Mouse (Mus musculus) kidney, adult 2 months (tissue): Measurements from ENCODE around the gene Kansl1. TPM values are rescaled to one million over a fixed set of nuclear protein-coding genes. Genes with fewer than 3 reads are reported as not detected.

ENCODE experiments used
- DNase-seq: peaks from one replicate; pipeline ENCODE4 v3.0.0; 2021
- H3K27ac ChIP-seq: fragments of 200-500 bp; 2 replicates; pipeline ENCODE4 v1.5.1; 2012; ENCODE audit warnings: low read depth, low read length, control low read depth, inconsistent platforms; ENCODE audit not compliant: insufficient read depth
- H3K27me3 ChIP-seq: fragments of 200-500 bp; replicated peaks from 2 replicates; pipeline ENCODE4 v1.6.1; 2012; ENCODE audit warnings: mild to moderate bottlenecking, moderate library complexity, low read length, inconsistent platforms; ENCODE audit not compliant: control insufficient read depth, insufficient read depth
- H3K36me3 ChIP-seq: fragments of 200-500 bp; 2 replicates; pipeline ENCODE4 v1.6.1; 2012; ENCODE audit warnings: mild to moderate bottlenecking, moderate library complexity, low read length, inconsistent platforms; ENCODE audit not compliant: control insufficient read depth, insufficient read depth
- H3K4me1 ChIP-seq: fragments of 200-500 bp; 2 replicates; pipeline ENCODE4 v1.6.1; 2011; ENCODE audit warnings: low read length; ENCODE audit not compliant: control insufficient read depth, insufficient read depth
- H3K4me3 ChIP-seq: fragments of 200-500 bp; 2 replicates; pipeline ENCODE4 v1.5.1; 2011; ENCODE audit warnings: mild to moderate bottlenecking, low read depth, low read length, control low read depth; ENCODE audit not compliant: insufficient read depth
- CTCF ChIP-seq: fragments of 200-500 bp; conservative IDR thresholded peaks from 2 replicates; pipeline ENCODE4 v1.5.1; 2011; ENCODE audit warnings: low read depth, mild to moderate bottlenecking, control low read depth, low read length, moderate library complexity, mixed read lengths; ENCODE audit not compliant: insufficient read depth, insufficient read length
- POLR2A ChIP-seq: fragments of 200-500 bp; IDR thresholded peaks from one replicate; pipeline ENCODE4 v1.6.1; 2011; ENCODE audit warnings: low read depth, low read length, control low read depth
- WGBS: fragments of 180-500 bp; shearing (Covaris S2); methylation state at CpG from one replicate; pipeline ENCODE4 v1.1.7; 2018; 5-methylcytosine and 5-hydroxymethylcytosine counted together
- polyA plus RNA-seq: library from polyadenylated mRNA; depleted of rRNA; stranded (reverse); fragments of >200 nt; gene quantifications from 2 replicates; pipeline ENCODE4 v1.2.3, GENCODE M21; 2012

Gene Kansl1
- polyA plus RNA-seq, 1 experiment, result 51.8 TPM

DNA sequence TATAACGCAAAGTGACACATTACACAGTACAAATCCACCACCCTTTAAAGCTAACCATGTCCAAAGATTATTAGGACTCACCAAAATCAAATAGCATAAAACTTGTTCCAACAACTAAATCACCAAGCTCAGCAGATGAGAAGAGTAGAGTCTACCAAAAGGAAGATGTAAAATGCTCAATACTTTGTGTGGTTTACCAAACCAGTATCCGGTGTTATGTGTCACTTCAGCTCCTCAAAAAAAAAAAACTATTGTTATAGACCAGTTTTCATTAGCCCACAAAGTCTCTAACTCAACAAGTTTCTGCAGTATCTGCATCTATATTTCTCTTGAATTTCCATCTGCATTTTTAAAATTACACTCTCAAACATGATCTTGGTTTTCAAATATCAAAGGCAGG lies 25.3 kb downstream of the Kansl1 start:
- no peaks in the 10 kb centered on the region for H3K4me1 ChIP-seq
- TF ChIP-seq POLR2A (no peak), CTCF (no peak)
- no peak overlapping the region; the same call in 1 of the 2 replicates for H3K4me3 ChIP-seq
- DNase-seq, result no peak
- H3K36me3 ChIP-seq, result no peaks in the 10 kb centered on the region
- no peaks in the 10 kb centered on the region for H3K27me3 ChIP-seq
- H3K27ac ChIP-seq, result no peak overlapping the region
- WGBS, result 30% methylated on average over 2 of the region's 2 CpGs

DNA sequence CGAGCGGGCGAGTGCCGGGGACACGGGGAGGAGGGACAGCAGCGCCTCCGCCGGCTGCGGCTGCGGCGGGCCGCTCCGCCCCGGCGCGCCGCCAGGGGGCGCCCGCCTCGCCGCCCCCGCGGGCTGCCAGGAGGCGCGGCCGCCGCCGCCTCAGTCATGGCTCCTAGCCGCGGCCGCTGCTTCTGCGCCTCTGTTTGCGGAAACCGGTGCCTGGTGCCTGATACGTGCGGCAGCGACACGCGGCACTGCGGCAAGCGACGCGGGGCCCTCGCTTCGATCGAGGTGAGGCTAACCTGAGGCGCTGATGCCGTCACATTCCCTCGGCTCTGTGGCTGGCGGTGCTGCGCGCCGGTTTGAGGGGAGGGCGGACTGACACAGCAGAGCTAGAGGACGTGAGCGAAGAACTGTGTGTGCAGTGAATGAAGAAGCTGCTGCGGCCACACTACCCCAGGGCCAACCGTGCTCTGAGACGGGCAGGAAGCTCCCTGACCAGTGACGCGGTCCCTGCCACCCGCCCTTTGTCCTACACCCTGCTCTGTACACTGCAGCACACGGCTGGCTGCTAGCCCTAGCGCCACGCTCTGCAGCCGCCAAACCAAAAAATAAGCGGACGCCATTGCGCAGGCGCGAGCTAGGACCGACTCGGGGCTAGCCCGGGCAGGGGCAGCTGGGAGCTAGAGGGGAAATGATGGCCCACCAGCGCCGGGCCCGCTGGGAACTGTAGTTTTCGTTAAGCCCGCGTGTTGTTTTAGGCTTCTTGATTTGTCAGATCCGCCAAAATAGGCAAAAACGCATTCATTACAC lies 26.1 kb downstream of the Kansl1 start:
- WGBS, result under 1% methylated on average over 78 of the region's 82 CpGs
- H3K27ac ChIP-seq, result peak overlapping the region; percentile 99
- no peaks in the 10 kb centered on the region for H3K4me1 ChIP-seq
- peak; percentile 96 for DNase-seq
- H3K36me3 ChIP-seq, result no peaks in the 10 kb centered on the region
- peak overlapping the region; percentile 97 for H3K4me3 ChIP-seq
- H3K27me3 ChIP-seq, result no peaks in the 10 kb centered on the region
- TF ChIP-seq POLR2A (peak; percentile 76), CTCF (peak; percentile 38)

DNA sequence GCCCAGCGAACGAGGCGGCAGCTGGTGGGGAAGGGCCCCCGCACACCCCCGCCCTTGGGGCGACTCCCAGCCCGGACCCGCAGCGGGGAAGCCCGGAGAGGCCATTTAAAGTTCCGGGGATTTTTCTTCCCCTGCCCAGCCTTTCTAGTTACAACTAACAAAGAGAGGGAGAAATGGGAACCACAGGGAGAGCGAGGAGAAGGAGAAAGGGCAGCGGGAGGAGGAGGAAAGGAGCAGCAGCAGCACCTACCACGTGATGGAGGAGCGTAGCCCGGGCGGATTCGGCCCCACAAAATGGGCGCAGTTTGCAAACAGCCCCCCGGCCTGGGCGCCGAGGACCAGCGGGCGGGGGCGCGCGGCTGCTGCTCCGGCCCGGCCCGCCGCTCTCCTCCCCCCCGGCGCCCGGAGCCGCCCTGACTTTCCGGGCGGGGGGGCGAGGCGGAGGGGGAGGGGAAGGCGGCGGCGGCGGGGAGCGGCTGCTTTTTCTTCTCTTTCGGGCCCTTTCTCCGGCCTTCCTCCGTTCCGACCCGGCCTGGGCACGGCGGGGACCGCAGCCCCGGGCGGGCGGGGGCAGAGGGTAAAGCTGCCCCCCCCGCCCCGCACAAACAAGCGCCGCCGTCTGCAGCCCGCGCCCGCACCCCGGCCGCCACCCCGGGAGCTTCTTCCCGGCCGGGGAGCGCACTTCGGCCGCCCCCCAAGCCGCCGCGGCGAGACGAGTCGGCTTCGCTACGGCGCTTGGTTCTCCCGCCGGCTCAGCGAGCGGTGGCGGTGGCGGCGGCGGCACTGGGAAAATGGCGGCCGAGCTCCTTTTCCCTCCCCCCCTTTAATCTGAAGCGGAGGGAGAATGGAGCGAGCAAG lies 27.0 kb downstream of the Kansl1 start:
- Histone ChIP-seq H3K4me1 (peaks cover 6% of the 10 kb centered on the region), H3K27me3 (no peaks in the 10 kb centered on the region), H3K27ac (peak overlapping the region; percentile 99), H3K4me3 (peak overlapping the region; percentile 92), H3K36me3 (no peaks in the 10 kb centered on the region)
- WGBS, result 1% methylated on average over 82 of the region's 92 CpGs
- DNase-seq, result peak; percentile 79
- TF ChIP-seq CTCF (no peak), POLR2A (no peak)

DNA sequence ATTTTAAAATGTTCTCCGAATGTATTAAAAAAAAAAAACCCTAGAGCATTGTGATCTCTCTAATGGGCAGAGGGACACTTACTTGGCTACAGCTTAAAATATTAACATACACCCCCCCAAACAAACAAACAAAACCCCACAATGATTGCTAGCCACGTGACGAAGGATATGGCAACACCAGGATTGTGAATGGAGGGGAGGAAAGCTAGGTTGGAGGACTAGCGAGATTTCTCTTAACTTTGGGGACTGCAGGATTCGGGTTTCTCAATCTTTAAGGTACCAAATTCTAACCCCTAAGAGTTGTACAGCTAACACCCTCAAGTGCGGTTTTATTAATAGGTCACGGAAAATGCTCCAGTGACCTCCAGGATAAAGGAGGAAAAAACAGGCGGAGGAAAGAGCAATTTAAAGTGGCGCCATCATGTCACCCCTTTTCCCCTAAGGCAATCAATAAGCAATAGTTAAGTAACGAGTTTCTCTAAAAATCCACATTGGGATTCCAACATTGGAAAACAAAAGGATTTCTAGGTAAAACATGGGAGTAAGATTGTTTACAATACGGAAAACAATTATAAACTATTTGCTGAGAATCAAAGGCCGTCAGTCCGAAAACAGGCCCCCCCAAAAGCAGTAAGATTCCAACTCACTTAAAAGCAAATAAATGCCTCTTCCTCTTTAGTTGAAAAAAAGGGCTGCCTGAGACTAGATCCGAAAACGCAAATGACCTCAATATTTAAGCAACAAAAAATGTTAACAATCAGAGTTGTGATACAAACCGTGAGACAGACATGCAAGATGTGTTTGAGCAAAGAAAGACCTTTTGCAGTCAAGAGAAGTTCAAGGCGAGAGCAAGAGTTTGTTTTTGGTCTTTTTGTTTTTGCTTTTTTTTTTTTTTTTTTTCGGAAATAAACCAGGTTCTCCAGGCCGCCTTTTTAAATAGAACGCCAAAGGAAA lies 27.9 kb downstream of the Kansl1 start:
- TF ChIP-seq CTCF (no peak), POLR2A (no peak)
- WGBS, result under 1% methylated on average over 20 of the region's 20 CpGs
- peak; percentile 26 for DNase-seq
- Histone ChIP-seq H3K36me3 (no peaks in the 10 kb centered on the region), H3K4me1 (peaks cover 9% of the 10 kb centered on the region), H3K27ac (peak overlapping the region; percentile 99), H3K27me3 (no peaks in the 10 kb centered on the region), H3K4me3 (peak overlapping the region; percentile 92)

DNA sequence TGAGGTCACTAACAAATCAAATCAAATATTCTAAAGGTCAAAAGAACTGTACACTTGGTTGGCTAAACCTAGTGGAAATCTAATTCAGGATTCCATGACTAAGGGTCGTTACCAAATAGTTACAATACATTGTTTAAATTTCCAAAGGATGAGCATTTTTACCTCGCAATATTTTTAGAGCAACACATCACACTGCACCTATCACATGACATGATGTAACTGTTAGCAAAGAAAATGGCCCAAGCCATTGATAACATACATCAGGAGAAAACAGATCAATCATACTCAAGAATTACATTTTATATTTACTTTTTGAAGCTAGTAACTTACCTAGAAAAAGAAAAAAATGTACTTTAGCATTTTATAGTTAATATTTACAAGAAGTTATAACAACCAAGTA lies 29.0 kb downstream of the Kansl1 start:
- 19% methylated on average over 2 of the region's 2 CpGs for whole genome bisulfite sequencing
- Histone ChIP-seq H3K36me3 (no peaks in the 10 kb centered on the region), H3K27me3 (no peaks in the 10 kb centered on the region), H3K4me1 (peaks cover 11% of the 10 kb centered on the region), H3K27ac (no peak overlapping the region), H3K4me3 (no peak overlapping the region)
- DNase-seq, result no peak
- TF ChIP-seq CTCF (no peak), POLR2A (no peak)

DNA sequence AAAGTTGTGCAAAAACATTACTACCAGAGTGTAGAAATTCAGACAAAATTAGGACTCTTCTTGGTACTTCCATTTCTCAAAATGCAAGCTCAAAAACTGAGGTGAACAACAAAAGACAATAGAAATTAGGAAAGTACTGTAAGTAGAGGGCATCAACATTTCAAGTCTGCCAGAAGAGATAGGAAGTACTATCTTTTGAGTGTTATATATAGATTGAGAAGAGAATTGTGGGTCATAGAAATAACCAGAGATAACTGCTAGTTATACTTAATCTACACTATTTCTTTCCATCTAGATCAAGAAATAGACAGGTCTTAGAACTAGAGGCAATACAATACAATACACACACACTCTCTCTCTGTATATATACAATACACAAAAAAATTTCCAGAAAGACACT lies 30.2 kb downstream of the Kansl1 start:
- Histone ChIP-seq H3K27ac (no peak overlapping the region), H3K36me3 (no peaks in the 10 kb centered on the region), H3K27me3 (no peaks in the 10 kb centered on the region), H3K4me1 (peaks cover 16% of the 10 kb centered on the region), H3K4me3 (no peak overlapping the region)
- no peak for TF ChIP-seq POLR2A
- TF ChIP-seq CTCF, result no peak
- DNase-seq, result no peak
